Mouse (Mus musculus) neural tube, embryonic 14.5 days (tissue): ENCODE measurements around the gene Frmd4b. TPM values are rescaled to one million over a fixed set of nuclear protein-coding genes. Genes with fewer than 3 reads are reported as not detected.

ENCODE experiments used
- ATAC-seq: fragments of 200-750 bp; cut with Nextera tagmentation; 2 replicates; pipeline ENCODE4 v1.8.0; 2017; ENCODE audit warnings: low read depth, mild to moderate bottlenecking, moderate TSS enrichment, moderate library complexity
- H3K27ac ChIP-seq: fragments of 300-500 bp; sonication (generic); 2 replicates; pipeline ENCODE4 v1.5.1; 2014; ENCODE audit warnings: low read depth, mild to moderate bottlenecking, control low read depth, low read length, moderate library complexity, mixed read lengths
- H3K27me3 ChIP-seq: fragments of 300-500 bp; sonication (generic); 2 replicates; pipeline ENCODE4 v1.6.1; 2014; ENCODE audit warnings: low read length; ENCODE audit not compliant: control insufficient read depth, insufficient read depth
- H3K36me3 ChIP-seq: fragments of 300-500 bp; sonication (generic); 2 replicates; pipeline ENCODE4 v1.6.1; 2014; ENCODE audit warnings: low read length, mixed read lengths; ENCODE audit not compliant: control insufficient read depth, insufficient read depth
- H3K4me1 ChIP-seq: fragments of 300-500 bp; sonication (generic); 2 replicates; pipeline ENCODE4 v1.6.1; 2014; ENCODE audit warnings: low read length; ENCODE audit not compliant: control insufficient read depth, insufficient read depth
- H3K4me2 ChIP-seq: fragments of 300-500 bp; sonication (generic); 2 replicates; pipeline ENCODE4 v1.6.1; 2014; ENCODE audit warnings: mild to moderate bottlenecking, low read depth, low read length, control low read depth
- H3K4me3 ChIP-seq: fragments of 300-500 bp; sonication (generic); 2 replicates; pipeline ENCODE4 v1.5.1; 2014; ENCODE audit warnings: low read depth, low read length, control low read depth, mixed read lengths
- H3K9ac ChIP-seq: fragments of 300-500 bp; sonication (generic); replicated peaks from 2 replicates; pipeline ENCODE4 v1.6.1; 2014; ENCODE audit warnings: low read depth, mild to moderate bottlenecking, control low read depth, low read length, mixed read lengths
- H3K9me3 ChIP-seq: fragments of 300-500 bp; sonication (generic); 2 replicates; pipeline ENCODE4 v1.6.1; 2016; ENCODE audit warnings: low read length; ENCODE audit not compliant: control insufficient read depth
- WGBS: fragments of 180-500 bp; shearing (Covaris S2); extraction: QIAGEN DNeasy Blood & Tissue Kit; methylation state at CpG from one replicate; pipeline ENCODE4 v1.1.7; 2014; 5-methylcytosine and 5-hydroxymethylcytosine counted together
- polyA plus RNA-seq: library from polyadenylated mRNA; unstranded; fragments of >200 nt; fragmentation: Nextera tagmentation; extraction: Ambion mirVana; gene quantifications from 2 replicates; pipeline ENCODE4 v1.2.1, GENCODE M21; 2014

Gene Frmd4b
- polyA plus RNA-seq: 26.8 and 31.2 TPM in 2 replicates

GRCm38 (mm10) chr6:97617266-97617743 lies at the start of gene Frmd4b:
Frmd4b (minus strand) TSS chr6:97617541.
- H3K4me2 ChIP-seq: peak within 1 kb of the TSS; percentile 84
- no peaks in the 10 kb centered on the region; the same call in 1 of the 2 replicates for H3K27me3 ChIP-seq
- ATAC-seq: peak; percentile 95
- H3K27ac ChIP-seq: peak within 1 kb of the TSS; percentile 94
- H3K4me1 ChIP-seq: peaks cover 13% of the 10 kb centered on the region
- WGBS: 0% methylated on average over 39 of the region's 42 CpGs
- H3K9ac ChIP-seq: peak within 1 kb of the TSS; percentile 85
- H3K9me3 ChIP-seq: no peaks in the 10 kb centered on the region
- H3K4me3 ChIP-seq: peak within 1 kb of the TSS; percentile 76
- no peaks in the 10 kb centered on the region for H3K36me3 ChIP-seq

- no peak overlapping the region for H3K4me3 ChIP-seq
- H3K27me3 ChIP-seq: no peaks in the 10 kb centered on the region
- H3K9ac ChIP-seq: no peak overlapping the region
- no peaks in the 10 kb centered on the region for H3K36me3 ChIP-seq
- H3K9me3 ChIP-seq: no peaks in the 10 kb centered on the region
- H3K4me1 ChIP-seq: peaks cover 8% of the 10 kb centered on the region
- no peak overlapping the region for H3K4me2 ChIP-seq
- 6% methylated on average over 2 of the region's 2 CpGs for WGBS
- no peak overlapping the region for H3K27ac ChIP-seq
- no peak for ATAC-seq
These were observed 49.1 kb upstream of the Frmd4b start for GRCm38 (mm10) chr6:97666417-97666816.

- no peak for ATAC-seq
- Histone ChIP-seq H3K4me1 (no peaks in the 10 kb centered on the region), H3K27ac (no peak overlapping the region), H3K9me3 (no peaks in the 10 kb centered on the region), H3K36me3 (no peaks in the 10 kb centered on the region), H3K4me2 (no peak overlapping the region), H3K4me3 (no peak overlapping the region), H3K27me3 (no peaks in the 10 kb centered on the region), H3K9ac (no peak overlapping the region)
- whole genome bisulfite sequencing: 71% methylated on average over 6 of the region's 6 CpGs
These were observed 41.6 kb upstream of the Frmd4b start for GRCm38 (mm10) chr6:97658921-97659320.

- H3K27me3 ChIP-seq: no peaks in the 10 kb centered on the region
- H3K4me2 ChIP-seq: no peak overlapping the region
- H3K4me3 ChIP-seq: no peak overlapping the region
- WGBS: 87% methylated on average over 3 of the region's 3 CpGs
- H3K9me3 ChIP-seq: no peaks in the 10 kb centered on the region
- no peaks in the 10 kb centered on the region for H3K4me1 ChIP-seq
- H3K9ac ChIP-seq: no peak overlapping the region
- no peaks in the 10 kb centered on the region for H3K36me3 ChIP-seq
- ATAC-seq: no peak
- H3K27ac ChIP-seq: no peak overlapping the region
These were observed 38.6 kb upstream of the Frmd4b start for GRCm38 (mm10) chr6:97655986-97656385.

- Histone ChIP-seq H3K9me3 (no peaks in the 10 kb centered on the region), H3K4me1 (no peaks in the 10 kb centered on the region), H3K27ac (no peak overlapping the region), H3K27me3 (no peaks in the 10 kb centered on the region), H3K36me3 (no peaks in the 10 kb centered on the region), H3K4me2 (no peak overlapping the region), H3K9ac (no peak overlapping the region), H3K4me3 (no peak overlapping the region)
- WGBS: 90% methylated on average over 14 of the region's 14 CpGs
- no peak for ATAC-seq
These were observed 30.2 kb upstream of the Frmd4b start for GRCm38 (mm10) chr6:97647501-97647900.

- H3K27me3 ChIP-seq: no peaks in the 10 kb centered on the region
- H3K4me3 ChIP-seq: no peak overlapping the region
- no peaks in the 10 kb centered on the region for H3K4me1 ChIP-seq
- H3K36me3 ChIP-seq: no peaks in the 10 kb centered on the region
- no peak overlapping the region for H3K27ac ChIP-seq
- 68% methylated on average over 9 of the region's 9 CpGs for WGBS
- ATAC-seq: no peak
- H3K4me2 ChIP-seq: no peak overlapping the region
- no peak overlapping the region for H3K9ac ChIP-seq
- H3K9me3 ChIP-seq: no peaks in the 10 kb centered on the region
These were observed 6.0 kb upstream of the Frmd4b start for GRCm38 (mm10) chr6:97623330-97623729.

- Histone ChIP-seq H3K4me1 (no peaks in the 10 kb centered on the region), H3K9ac (no peak overlapping the region), H3K4me2 (no peak overlapping the region), H3K36me3 (no peaks in the 10 kb centered on the region), H3K27me3 (no peaks in the 10 kb centered on the region; the same call in 1 of the 2 replicates), H3K27ac (no peak overlapping the region), H3K9me3 (no peaks in the 10 kb centered on the region), H3K4me3 (no peak overlapping the region)
- 54% methylated on average over 5 of the region's 5 CpGs for WGBS
- ATAC-seq: no peak
These were observed 4.9 kb upstream of the Frmd4b start for GRCm38 (mm10) chr6:97622236-97622635.

GRCm38 (mm10) chr6:97617774-97618173 lies 433 bp upstream of the Frmd4b start:
- Histone ChIP-seq H3K4me2 (peak overlapping the region; percentile 84), H3K36me3 (no peaks in the 10 kb centered on the region), H3K4me1 (peaks cover 13% of the 10 kb centered on the region), H3K9ac (peak overlapping the region; percentile 85), H3K4me3 (peak overlapping the region; percentile 76), H3K9me3 (no peaks in the 10 kb centered on the region), H3K27me3 (no peaks in the 10 kb centered on the region; the same call in 1 of the 2 replicates), H3K27ac (peak overlapping the region; percentile 94; the same call in 1 of the 2 replicates)
- WGBS: 25% methylated on average over 7 of the region's 7 CpGs
- ATAC-seq: no peak

- under 1% methylated on average over 38 of the region's 40 CpGs for WGBS
- ATAC-seq: peak; percentile 78
- H3K27ac ChIP-seq: peak overlapping the region; percentile 94
These were observed 579 bp downstream of the Frmd4b start for GRCm38 (mm10) chr6:97616658-97617265.

More at GRCm38 (mm10) chr6:97616658-97617265, 579 bp downstream of the Frmd4b start:
- Histone ChIP-seq H3K4me3 (peak overlapping the region; percentile 76), H3K9ac (peak overlapping the region; percentile 85), H3K9me3 (no peaks in the 10 kb centered on the region), H3K27me3 (no peaks in the 10 kb centered on the region; the same call in 1 of the 2 replicates), H3K36me3 (no peaks in the 10 kb centered on the region), H3K4me2 (peak overlapping the region; percentile 84), H3K4me1 (peaks cover 13% of the 10 kb centered on the region)
